Mouse (Mus musculus) layer of hippocampus, adult 2 months (tissue): ENCODE results near the gene Rgs6. TPM values are rescaled to one million over a fixed set of nuclear protein-coding genes. Genes with fewer than 3 reads are reported as not detected.

ENCODE experiments used
- DNase-seq, 2 experiments: peaks; one replicate each; pipeline ENCODE4 v3.0.0; 2022; ENCODE audit warnings: low spot score in 2 of 2
- H3K27ac ChIP-seq: fragments of 200-600 bp; 2 replicates; pipeline ENCODE4 v1.8.1; 2022
- H3K4me3 ChIP-seq: fragments of 200-600 bp; 2 replicates; pipeline ENCODE4 v1.8.1; 2022; ENCODE audit warnings: mild to moderate bottlenecking
- CTCF ChIP-seq: fragments of 200-600 bp; conservative IDR thresholded peaks from 2 replicates; pipeline ENCODE4 v1.8.1; 2022; ENCODE audit warnings: antibody characterized with exemption, mild to moderate bottlenecking, moderate library complexity
- total RNA-seq, 2 experiments: library from RNA; stranded (reverse); gene quantifications; 2 replicates each; pipeline ENCODE4 v1.2.3; 2021

The Rgs6 gene
- total RNA-seq, 2 experiments from 2014 or later, result 10.2 to 10.4 TPM

DNA sequence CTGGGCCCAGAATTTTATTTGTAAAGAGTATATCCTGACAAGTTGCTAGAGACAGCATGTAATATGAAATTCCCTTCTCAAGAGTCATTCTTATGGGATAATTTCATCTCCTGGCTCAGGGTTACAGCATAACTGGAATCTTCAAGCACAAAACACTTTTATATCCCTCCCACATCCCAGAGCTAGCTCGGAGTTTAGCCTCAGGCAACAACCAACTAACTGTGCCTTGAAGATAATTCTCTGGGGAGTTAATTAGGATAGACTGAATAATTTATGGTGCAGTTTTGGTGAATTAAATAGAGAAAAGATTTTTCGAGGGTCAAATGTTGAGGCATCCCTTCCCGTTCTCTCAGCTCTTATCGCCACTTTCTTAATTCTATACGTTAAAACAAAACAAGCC, 214.6 kb downstream of the Rgs6 start:
- no peak overlapping the region for H3K27ac ChIP-seq

DNA sequence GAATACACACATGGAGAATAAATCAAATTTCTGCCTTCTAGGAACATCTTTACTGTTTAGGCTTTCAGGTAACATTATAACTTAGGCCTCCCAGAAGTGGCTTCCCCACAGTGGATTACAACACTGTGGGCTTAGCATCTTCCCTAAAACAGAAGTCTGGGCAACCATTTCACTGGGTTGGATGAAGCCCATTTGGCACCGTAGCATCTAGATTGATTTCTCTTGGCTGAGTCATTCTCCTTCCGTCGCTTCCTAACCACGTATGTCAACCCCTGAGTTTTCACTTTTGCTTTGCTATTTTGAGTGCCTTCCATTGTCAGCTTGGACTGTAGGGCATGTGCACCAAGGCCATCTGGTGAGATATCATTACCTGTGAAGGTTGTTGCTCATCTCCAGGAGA, 217.1 kb downstream of the Rgs6 start:
- H3K27ac ChIP-seq, result no peak overlapping the region
- DNase-seq, result no peak
- H3K4me3 ChIP-seq, result no peak overlapping the region
- no peak for TF ChIP-seq CTCF

More for the DNA sequence above, 214.6 kb downstream of the Rgs6 start:
- no peak for DNase-seq
- no peak overlapping the region for H3K4me3 ChIP-seq
- TF ChIP-seq CTCF, result no peak

DNA sequence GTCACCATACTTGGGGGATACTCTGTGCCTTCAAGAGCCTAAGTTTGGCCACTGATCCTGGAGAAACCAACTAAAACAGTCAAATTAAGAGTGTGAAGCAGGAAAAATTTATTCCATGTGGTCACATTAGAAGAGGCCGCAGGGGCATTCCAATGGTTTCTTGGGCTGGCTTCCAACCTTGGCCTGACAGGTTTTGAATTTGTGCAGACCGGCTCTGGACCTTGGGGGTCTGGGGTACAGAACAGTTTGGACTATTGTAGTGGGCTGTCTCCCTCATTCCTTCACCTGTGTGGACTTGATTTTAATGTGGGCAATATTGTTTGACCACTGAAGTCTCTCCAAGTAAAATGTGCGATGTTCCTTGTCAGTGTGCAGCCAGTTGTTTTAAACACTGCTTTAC, 222.5 kb downstream of the Rgs6 start:
- no peak overlapping the region for H3K27ac ChIP-seq

DNA sequence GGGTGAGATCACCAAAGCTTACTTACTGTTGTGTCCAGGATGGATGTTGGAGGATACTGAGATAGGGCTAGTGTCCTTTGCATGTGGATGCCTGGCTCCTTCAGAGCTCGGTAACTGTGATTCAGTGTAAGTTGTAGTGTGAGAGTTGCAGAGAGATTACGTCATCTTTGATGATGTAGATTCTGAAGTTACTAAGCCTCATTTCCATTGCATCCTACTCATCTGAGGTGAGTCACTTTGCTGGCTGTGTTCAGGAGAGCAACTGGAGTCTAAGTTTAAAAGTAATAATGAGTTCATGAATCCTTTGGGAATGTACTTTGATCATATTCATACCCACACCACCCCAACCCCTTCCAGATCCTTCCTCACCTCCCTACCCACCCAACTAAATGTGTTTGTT, 227.9 kb downstream of the Rgs6 start:
- no peak overlapping the region for H3K27ac ChIP-seq
- no peak for TF ChIP-seq CTCF
- H3K4me3 ChIP-seq, result no peak overlapping the region
- DNase-seq, result no peak

More for the DNA sequence above, 222.5 kb downstream of the Rgs6 start:
- TF ChIP-seq CTCF, result no peak
- no peak for DNase-seq
- no peak overlapping the region for H3K4me3 ChIP-seq

DNA sequence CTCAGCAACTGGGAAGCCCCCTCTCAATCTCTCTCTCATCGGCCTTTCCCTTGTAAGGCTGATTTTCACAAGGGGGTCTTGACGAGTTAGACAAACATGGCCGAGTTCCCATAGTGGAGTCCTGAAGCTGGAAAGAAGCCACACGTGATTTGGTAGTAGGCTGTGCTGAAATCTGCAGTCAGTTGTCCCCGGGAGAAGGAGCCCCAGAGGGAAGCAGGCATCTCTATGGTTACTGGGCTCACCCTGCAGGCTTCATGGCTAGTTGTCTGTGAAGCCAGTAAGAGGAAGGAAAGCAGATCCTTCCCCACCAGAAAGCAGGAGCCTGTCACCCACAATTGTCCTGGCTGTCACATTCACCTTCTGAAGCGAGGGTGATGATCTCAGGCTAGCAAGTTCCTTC, 231.2 kb downstream of the Rgs6 start:
- H3K27ac ChIP-seq, result peak overlapping the region; percentile 32; the same call in 1 of the 2 replicates
- no peak overlapping the region for H3K4me3 ChIP-seq
- no peak for TF ChIP-seq CTCF
- DNase-seq, result no peak

DNA sequence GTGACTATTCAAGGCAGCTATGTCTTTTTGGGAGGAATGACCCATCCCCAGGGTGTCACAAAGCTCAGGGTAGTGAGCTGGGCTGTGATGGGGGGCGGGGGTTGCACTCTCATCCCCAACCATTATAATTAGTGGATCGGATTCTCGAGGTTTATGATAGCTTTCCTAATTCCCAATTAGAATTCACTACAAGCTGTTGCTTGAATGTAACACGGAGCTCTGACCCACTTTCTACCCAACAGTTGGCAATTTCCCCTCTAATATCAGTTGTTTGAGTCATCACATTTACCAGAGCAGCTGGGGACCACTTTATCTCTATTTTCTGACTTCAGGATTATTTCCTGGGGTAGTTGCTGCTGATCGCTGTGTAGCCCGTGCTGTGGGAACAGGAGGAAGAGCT, 231.9 kb downstream of the Rgs6 start:
- H3K4me3 ChIP-seq, result no peak overlapping the region
- TF ChIP-seq CTCF, result no peak
- H3K27ac ChIP-seq, result peak overlapping the region; percentile 32; the same call in 1 of the 2 replicates
- DNase-seq, result peak in 1 of 2 experiments; percentile 46

DNA sequence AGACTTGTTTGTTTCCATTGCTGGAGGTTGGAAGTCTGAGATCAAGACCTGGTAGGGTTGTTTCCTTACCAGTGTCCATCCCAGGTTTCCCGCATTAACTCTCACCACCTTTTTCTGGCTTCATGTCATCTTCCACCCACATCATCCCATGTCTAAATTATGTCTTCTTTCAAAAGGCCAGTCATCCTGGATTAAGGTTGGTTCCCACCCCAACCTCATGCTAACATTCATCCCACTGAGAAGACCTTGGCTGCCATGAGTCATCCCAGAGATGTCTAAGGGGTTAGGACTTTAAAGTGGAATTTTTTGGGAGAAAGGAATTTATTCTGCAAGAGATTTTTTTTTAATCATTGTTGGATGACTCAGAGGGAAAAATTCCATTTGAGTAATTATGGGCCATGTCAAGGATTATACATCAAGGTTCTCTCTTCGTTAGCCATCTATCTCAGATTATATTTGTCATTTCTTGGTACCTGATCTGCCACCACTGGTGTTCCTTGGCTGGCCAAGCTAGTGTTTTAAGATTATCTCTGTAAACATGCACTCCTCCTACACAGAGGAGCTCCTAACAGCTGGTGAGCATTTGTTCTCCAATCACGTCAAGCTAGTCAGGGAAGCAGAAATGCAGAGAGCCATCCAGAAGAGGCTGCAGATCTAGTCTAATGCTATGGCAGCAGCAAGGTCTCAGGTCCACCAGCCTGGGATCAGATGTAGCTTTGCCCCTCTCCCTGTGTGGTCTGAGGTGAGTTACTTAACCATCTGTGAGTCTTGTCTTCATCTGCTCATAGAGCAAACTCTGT, 234.9 kb downstream of the Rgs6 start:
- no peak for DNase-seq
- H3K27ac ChIP-seq, result no peak overlapping the region
- TF ChIP-seq CTCF, result no peak
- H3K4me3 ChIP-seq, result no peak overlapping the region

DNA sequence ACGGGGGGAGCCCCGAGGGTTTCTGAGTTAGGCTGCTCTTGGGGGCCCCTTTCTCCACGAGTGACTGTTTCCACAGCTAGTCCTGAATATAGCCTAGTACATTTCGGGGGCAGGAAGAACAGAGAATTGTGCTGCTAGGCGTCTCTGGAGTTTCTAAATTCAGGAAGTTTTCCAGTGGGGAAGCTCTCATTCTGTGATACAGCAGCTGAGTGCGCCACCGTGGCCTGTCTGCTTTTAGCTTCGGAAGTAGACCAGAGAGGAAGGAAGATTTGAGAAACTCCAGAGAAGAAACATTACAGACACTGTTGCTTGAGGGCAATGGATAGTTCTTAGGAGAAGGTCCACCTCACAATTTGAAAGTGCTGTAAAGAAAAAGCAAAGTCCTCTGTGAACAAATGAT, 242.2 kb downstream of the Rgs6 start:
- no peak for DNase-seq
- TF ChIP-seq CTCF, result no peak
- H3K4me3 ChIP-seq, result no peak overlapping the region
- H3K27ac ChIP-seq, result no peak overlapping the region

DNA sequence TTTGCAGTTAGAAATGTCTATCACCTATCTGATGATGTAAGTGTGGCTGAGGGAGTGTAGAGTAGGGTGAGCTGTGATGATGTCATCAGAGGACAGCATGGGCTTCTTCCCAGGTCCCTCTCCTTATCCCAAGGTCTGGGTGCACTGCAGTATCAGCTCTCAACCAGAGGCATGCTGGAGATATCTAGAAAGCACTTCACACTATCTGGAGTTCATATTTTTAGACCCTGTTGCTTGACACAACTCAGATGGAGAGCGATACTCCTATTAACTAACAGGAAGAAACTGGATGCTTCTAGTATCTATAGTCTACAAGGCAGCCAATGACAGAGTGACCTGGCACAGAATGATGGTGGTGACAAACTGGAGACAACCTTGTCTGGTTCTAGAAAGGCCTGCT, 250.5 kb downstream of the Rgs6 start:
- TF ChIP-seq CTCF, result no peak
- H3K27ac ChIP-seq, result no peak overlapping the region
- DNase-seq, result no peak
- no peak overlapping the region for H3K4me3 ChIP-seq

DNA sequence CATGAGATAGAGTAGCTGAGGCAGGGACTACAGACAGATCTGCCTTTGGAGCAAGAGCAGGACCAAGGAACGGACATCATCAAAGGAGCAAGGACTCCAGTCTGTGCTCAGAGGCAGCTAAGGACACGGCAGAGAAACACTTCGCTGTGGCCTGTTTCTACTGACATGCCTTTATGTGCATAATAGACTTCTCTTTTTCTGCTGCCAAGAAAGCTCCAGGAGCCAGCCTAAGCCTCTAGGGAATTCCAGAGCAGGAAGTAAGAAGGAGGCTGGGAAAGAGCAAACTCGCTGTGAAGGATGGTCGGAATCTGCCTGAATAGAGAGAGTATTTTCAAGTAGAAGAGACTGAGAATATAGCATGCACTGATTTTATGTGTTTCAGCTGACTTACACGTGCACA, 253.5 kb downstream of the Rgs6 start:
- TF ChIP-seq CTCF, result no peak
- no peak for DNase-seq
- Histone ChIP-seq H3K4me3 (no peak overlapping the region), H3K27ac (no peak overlapping the region)

DNA sequence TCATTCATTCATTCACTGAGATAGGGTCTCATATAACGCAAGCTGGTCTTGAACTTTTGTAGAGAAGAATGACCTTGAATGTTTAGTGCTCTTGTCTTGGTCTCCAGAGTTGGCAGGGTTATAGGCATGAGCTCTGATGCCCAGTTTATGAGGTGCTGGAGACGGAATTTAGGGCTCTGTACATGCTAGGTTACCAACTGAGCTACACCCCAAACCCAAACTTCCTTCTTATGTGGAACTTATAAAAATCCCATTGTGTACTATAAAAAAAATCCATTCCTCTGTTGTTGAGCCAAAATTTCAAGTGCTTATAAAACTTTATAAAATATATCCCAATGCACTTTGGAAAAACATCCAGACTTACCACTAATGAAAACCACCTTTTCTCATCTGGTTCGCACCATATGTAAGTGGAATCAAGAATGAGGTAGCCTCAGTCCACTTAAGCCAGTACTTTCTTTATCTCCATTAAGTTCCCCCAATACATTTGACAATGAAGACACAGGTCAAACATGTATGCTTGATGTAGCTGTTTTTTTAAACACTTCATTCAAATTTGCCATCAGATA, 260.3 kb downstream of the Rgs6 start:
- no peak overlapping the region for H3K27ac ChIP-seq
- TF ChIP-seq CTCF, result no peak
- no peak overlapping the region for H3K4me3 ChIP-seq
- no peak for DNase-seq

DNA sequence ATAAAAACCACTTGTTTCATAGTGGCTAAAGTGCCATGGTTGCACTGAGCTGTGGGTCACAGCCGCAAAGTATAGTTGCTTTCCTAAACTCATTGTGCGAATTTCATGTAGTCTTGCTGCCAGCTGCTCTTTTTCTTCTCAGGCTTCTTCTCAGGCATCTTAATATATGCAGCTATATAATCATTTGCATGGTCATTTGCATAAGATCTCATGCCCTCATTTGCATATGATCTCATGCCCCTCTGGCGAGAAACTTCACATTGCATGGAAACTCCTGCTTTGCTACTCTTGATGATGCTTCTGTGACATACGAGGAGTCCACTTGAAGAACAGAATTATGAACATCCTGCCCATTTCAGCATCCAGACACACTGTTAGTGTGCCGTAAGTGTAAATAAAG, 266.8 kb downstream of the Rgs6 start:
- TF ChIP-seq CTCF, result no peak
- Histone ChIP-seq H3K27ac (peak overlapping the region; percentile 53; the same call in 1 of the 2 replicates), H3K4me3 (no peak overlapping the region)
- DNase-seq, result no peak

DNA sequence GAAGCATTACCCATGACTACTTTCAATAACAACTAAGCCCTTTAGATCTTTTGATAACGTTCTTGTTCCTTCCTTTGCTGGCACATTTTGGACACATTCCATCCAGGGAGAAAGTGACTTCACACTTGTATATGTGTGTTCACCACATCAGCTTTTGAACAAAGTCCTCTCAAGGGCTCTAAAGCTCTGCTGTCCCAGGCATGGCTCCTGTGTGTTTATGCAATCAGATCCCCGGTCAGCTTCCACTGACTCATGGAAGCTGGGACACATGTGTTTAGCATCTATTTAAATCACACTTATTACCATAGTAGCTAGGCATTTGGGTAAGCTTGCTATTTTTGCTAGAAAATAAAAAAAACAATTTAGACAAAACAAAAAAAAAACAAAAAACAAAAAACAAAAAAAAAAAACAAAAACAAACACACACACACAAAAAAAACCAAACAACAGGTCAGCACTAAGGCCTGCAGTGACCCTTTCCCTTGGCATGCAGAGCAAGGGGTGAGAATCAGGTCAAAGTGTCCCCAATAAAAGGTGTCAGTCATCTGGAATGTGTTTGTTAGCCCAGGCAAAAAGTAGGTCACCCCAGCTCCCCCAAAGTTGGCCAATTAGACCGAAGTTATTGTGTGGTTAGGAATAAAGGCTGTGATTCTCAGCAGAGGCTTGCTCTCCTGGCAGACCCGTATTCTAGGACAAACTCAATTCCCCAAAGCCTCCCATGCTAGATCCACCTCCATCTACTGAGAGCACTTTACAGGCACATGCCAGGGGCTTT, 267.4 kb downstream of the Rgs6 start:
- TF ChIP-seq CTCF, result no peak
- Histone ChIP-seq H3K4me3 (no peak overlapping the region), H3K27ac (peak overlapping the region; percentile 53; the same call in 1 of the 2 replicates)
- peak; percentile 13 to 54 for DNase-seq
